Mouse (Mus musculus) midbrain, embryonic 14.5 days (tissue): ENCODE data around the gene Eif3i. TPM values are rescaled to one million over a fixed set of nuclear protein-coding genes. Genes with fewer than 3 reads are reported as not detected.

ENCODE experiments used
- ATAC-seq: fragments of 200-750 bp; cut with Nextera tagmentation; 2 replicates; pipeline ENCODE4 v1.8.0; 2017; ENCODE audit warnings: moderate number of reproducible peaks, moderate library complexity; ENCODE audit not compliant: low FRiP score, low TSS enrichment
- DNase-seq: peaks from one replicate; pipeline ENCODE4 v3.0.0-alpha.2; 2015
- H3K27ac ChIP-seq: fragments of 300-500 bp; sonication (generic); replicated peaks from 2 replicates; pipeline ENCODE4 v1.5.1; 2014; ENCODE audit warnings: mild to moderate bottlenecking, low read depth, low read length, moderate library complexity
- H3K27me3 ChIP-seq: fragments of 300-500 bp; sonication (generic); 2 replicates; pipeline ENCODE4 v1.6.1; 2014; ENCODE audit warnings: low read length, control low read depth, mixed read lengths; ENCODE audit not compliant: control insufficient read depth, insufficient read depth
- H3K36me3 ChIP-seq: fragments of 300-500 bp; sonication (generic); 2 replicates; pipeline ENCODE4 v1.6.1; 2014; ENCODE audit warnings: low read length, control low read depth; ENCODE audit not compliant: control insufficient read depth, insufficient read depth
- H3K4me1 ChIP-seq: fragments of 300-500 bp; sonication (generic); 2 replicates; pipeline ENCODE4 v1.6.1; 2014; ENCODE audit warnings: mild to moderate bottlenecking, antibody characterized with exemption, low read length, control low read depth; ENCODE audit not compliant: control insufficient read depth, insufficient read depth
- H3K4me2 ChIP-seq: fragments of 300-500 bp; sonication (generic); 2 replicates; pipeline ENCODE4 v1.6.1; 2014; ENCODE audit warnings: mild to moderate bottlenecking, low read length, moderate library complexity
- H3K4me3 ChIP-seq: fragments of 300-500 bp; sonication (generic); replicated peaks from 2 replicates; pipeline ENCODE4 v1.5.1; 2014; ENCODE audit warnings: low read depth, low read length
- H3K9ac ChIP-seq: fragments of 300-500 bp; sonication (generic); replicated peaks from 2 replicates; pipeline ENCODE4 v1.6.1; 2014; ENCODE audit warnings: mild to moderate bottlenecking, low read length, moderate library complexity
- H3K9me3 ChIP-seq: fragments of 300-500 bp; sonication (generic); 2 replicates; pipeline ENCODE4 v1.6.1; 2016; ENCODE audit warnings: low read length, control low read depth, mixed read lengths; ENCODE audit not compliant: control insufficient read depth
- WGBS: fragments of 180-500 bp; shearing (Covaris S2); extraction: QIAGEN DNeasy Blood & Tissue Kit; methylation state at CpG from one replicate; pipeline ENCODE4 v1.1.7; 2014; 5-methylcytosine and 5-hydroxymethylcytosine counted together
- polyA plus RNA-seq: library from polyadenylated mRNA; unstranded; fragments of >200 nt; fragmentation: Nextera tagmentation; extraction: Ambion mirVana; gene quantifications from 2 replicates; pipeline ENCODE4 v1.2.1, GENCODE M21; 2014

Eif3i gene
- polyA plus RNA-seq, 1 experiment from 2014 or later = 232 TPM

GRCm38 (mm10) chr4:129631867-129632266, 31.4 kb upstream of the Eif3i start:
- no peak overlapping the region for H3K4me3 ChIP-seq
- ATAC-seq = no peak
- WGBS = 95% methylated on average over 12 of the region's 12 CpGs

GRCm38 (mm10) chr4:129630944-129631343, 30.5 kb upstream of the Eif3i start:
- Histone ChIP-seq H3K36me3 (peaks cover 98% of the 10 kb centered on the region), H3K9me3 (no peaks in the 10 kb centered on the region), H3K4me1 (no peaks in the 10 kb centered on the region), H3K4me2 (no peak overlapping the region), H3K27ac (no peak overlapping the region), H3K27me3 (no peaks in the 10 kb centered on the region), H3K9ac (no peak overlapping the region; the same call in 1 of the 2 replicates), H3K4me3 (no peak overlapping the region)
- 78% methylated on average over 4 of the region's 4 CpGs for WGBS
- ATAC-seq (no peak), DNase-seq (peak; percentile 34)

More at GRCm38 (mm10) chr4:129631867-129632266, 31.4 kb upstream of the Eif3i start:
- peaks cover 98% of the 10 kb centered on the region for H3K36me3 ChIP-seq
- no peak overlapping the region for H3K27ac ChIP-seq
- H3K27me3 ChIP-seq = no peaks in the 10 kb centered on the region
- no peaks in the 10 kb centered on the region for H3K4me1 ChIP-seq
- H3K9ac ChIP-seq = no peak overlapping the region
- H3K4me2 ChIP-seq = no peak overlapping the region
- no peaks in the 10 kb centered on the region for H3K9me3 ChIP-seq
- no peak for DNase-seq

GRCm38 (mm10) chr4:129626035-129626434, 25.6 kb upstream of the Eif3i start:
- Histone ChIP-seq H3K27me3 (no peaks in the 10 kb centered on the region), H3K4me2 (no peak overlapping the region), H3K4me1 (peaks cover 31% of the 10 kb centered on the region), H3K9ac (no peak overlapping the region), H3K27ac (peak overlapping the region; percentile 94; the same call in 1 of the 2 replicates), H3K4me3 (no peak overlapping the region), H3K36me3 (peaks cover 55% of the 10 kb centered on the region), H3K9me3 (no peaks in the 10 kb centered on the region)
- no peak for ATAC-seq
- DNase-seq = no peak
- 72% methylated on average over 6 of the region's 6 CpGs for WGBS

- Histone ChIP-seq H3K9ac (peak overlapping the region; percentile 73; the same call in 1 of the 2 replicates), H3K4me1 (peaks cover 31% of the 10 kb centered on the region), H3K27ac (peak overlapping the region; percentile 94), H3K9me3 (no peaks in the 10 kb centered on the region), H3K36me3 (peaks cover 49% of the 10 kb centered on the region), H3K4me2 (peak overlapping the region; percentile 70), H3K27me3 (no peaks in the 10 kb centered on the region), H3K4me3 (no peak overlapping the region)
- ATAC-seq (no peak), DNase-seq (no peak)
- 41% methylated on average over 4 of the region's 4 CpGs for WGBS
Observed at GRCm38 (mm10) chr4:129625496-129625895, 25.0 kb upstream of the Eif3i start.

- H3K9ac ChIP-seq = peak overlapping the region; percentile 73
- peak overlapping the region; percentile 70 for H3K4me2 ChIP-seq
- no peaks in the 10 kb centered on the region for H3K9me3 ChIP-seq
- peak overlapping the region; percentile 94 for H3K27ac ChIP-seq
- under 1% methylated on average over 6 of the region's 6 CpGs for WGBS
- H3K36me3 ChIP-seq = peaks cover 44% of the 10 kb centered on the region
- peaks cover 31% of the 10 kb centered on the region for H3K4me1 ChIP-seq
- ATAC-seq (peak; percentile 51; the same call in 1 of the 2 replicates), DNase-seq (peak; percentile 83)
- H3K4me3 ChIP-seq = peak overlapping the region; percentile 65
- no peaks in the 10 kb centered on the region for H3K27me3 ChIP-seq
Observed at GRCm38 (mm10) chr4:129625029-129625370, 24.6 kb upstream of the Eif3i start.

GRCm38 (mm10) chr4:129624281-129625028, 24.0 kb upstream of the Eif3i start:
- Histone ChIP-seq H3K36me3 (peaks cover 39% of the 10 kb centered on the region), H3K27ac (peak overlapping the region; percentile 94), H3K4me2 (peak overlapping the region; percentile 70), H3K4me3 (peak overlapping the region; percentile 65), H3K27me3 (no peaks in the 10 kb centered on the region), H3K9me3 (no peaks in the 10 kb centered on the region), H3K9ac (peak overlapping the region; percentile 73), H3K4me1 (peaks cover 31% of the 10 kb centered on the region)
- under 1% methylated on average over 18 of the region's 18 CpGs for WGBS
- DNase-seq (peak; percentile 91), ATAC-seq (peak; percentile 87)

GRCm38 (mm10) chr4:129623681-129624091, 23.2 kb upstream of the Eif3i start, which contains the start of gene Ccdc28b:
Gene Ccdc28b (minus strand): TSS chr4:129623947.
- ATAC-seq (peak; percentile 46; the same call in 1 of the 2 replicates), DNase-seq (peak; percentile 84)
- no peaks in the 10 kb centered on the region for H3K9me3 ChIP-seq
- no peaks in the 10 kb centered on the region for H3K27me3 ChIP-seq
- peaks cover 31% of the 10 kb centered on the region for H3K4me1 ChIP-seq
- peak within 1 kb of the TSS; percentile 65 for H3K4me3 ChIP-seq
- H3K27ac ChIP-seq = peak within 1 kb of the TSS; percentile 94
- WGBS = under 1% methylated on average over 10 of the region's 10 CpGs
- peak within 1 kb of the TSS; percentile 70 for H3K4me2 ChIP-seq
- peaks cover 31% of the 10 kb centered on the region for H3K36me3 ChIP-seq
- peak within 1 kb of the TSS; percentile 73 for H3K9ac ChIP-seq

GRCm38 (mm10) chr4:129622803-129623535, 22.5 kb upstream of the Eif3i start:
- 22% methylated on average over 8 of the region's 8 CpGs for WGBS
- peaks cover 24% of the 10 kb centered on the region for H3K36me3 ChIP-seq
- peak overlapping the region; percentile 70 for H3K4me2 ChIP-seq
- H3K27ac ChIP-seq = peak overlapping the region; percentile 94
- H3K9ac ChIP-seq = peak overlapping the region; percentile 73
- H3K9me3 ChIP-seq = no peaks in the 10 kb centered on the region
- no peaks in the 10 kb centered on the region for H3K27me3 ChIP-seq
- H3K4me1 ChIP-seq = peaks cover 36% of the 10 kb centered on the region
- ATAC-seq (no peak), DNase-seq (no peak)
- peak overlapping the region; percentile 65 for H3K4me3 ChIP-seq
